In the genomic region with DNA sequence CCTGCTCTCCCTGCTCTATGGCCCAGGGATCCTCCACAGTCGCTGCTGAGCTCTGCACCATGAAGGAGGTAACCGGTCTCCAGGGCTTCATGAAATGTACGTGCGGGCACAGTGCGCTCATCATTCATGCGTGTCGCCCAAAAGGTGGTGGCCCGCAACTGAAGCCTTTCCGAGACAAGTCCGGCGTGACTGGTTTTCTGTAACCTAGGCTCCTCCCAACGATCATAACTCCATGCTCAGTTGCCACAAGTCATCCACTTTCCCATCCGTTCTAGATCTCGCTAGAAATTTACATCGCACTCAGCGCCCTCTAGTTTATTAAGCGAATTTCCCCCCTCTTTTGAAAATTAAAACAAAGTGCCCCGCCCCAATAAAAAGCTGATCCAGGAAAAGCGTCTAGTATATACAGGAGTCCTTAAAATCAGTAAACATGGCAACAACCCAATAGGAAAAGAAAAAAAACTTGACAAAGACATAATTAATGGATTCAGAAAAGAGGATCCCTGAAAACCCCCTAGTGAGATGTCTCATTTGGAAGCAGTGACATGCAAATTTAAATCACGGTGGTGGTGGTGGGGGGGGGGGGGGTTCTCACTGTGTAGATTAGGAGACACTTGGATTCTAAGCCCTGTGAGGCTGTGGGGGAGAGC, we compare ENCODE assay signal across 9 mouse cellular contexts. TPM values are rescaled to one million over a fixed set of nuclear protein-coding genes. Genes with fewer than 3 reads are reported as not detected.
A peak's percentile ranks its signal among the peaks of the same experiment; 100 is the strongest.
DNase-seq lines count a peak whose midpoint lies in the region; ATAC-seq and TF ChIP-seq lines count a peak whose summit lies in the region.
"Had no signal": no experiment of that assay in that cellular context is flagged by ENCODE, and none has a peak within 500 bp of the region (broad histone marks: within the 10 kb centered on the region; RNA-seq: fewer than 3 reads in every experiment).

No protein-coding gene starts in this region.

- peak overlapping the region; percentile 36 for H3K4me2 ChIP-seq in limb, embryonic 11.5 days (ENCODE audit: low read depth, severe bottlenecking)

- ATAC-seq in limb, embryonic 11.5 days (ENCODE audit: insufficient number of reproducible peaks, low FRiP score, low TSS enrichment, low read depth) = no peak
- ATAC-seq in erythroid progenitor cell, adult 5-6 weeks (replicated peaks; ENCODE audit: low FRiP score, poor library complexity, severe bottlenecking) = no peak

- 12% methylated on average over 20 of the region's 20 CpGs for WGBS in lung, adult 2 months
- 9% methylated on average over 20 of the region's 20 CpGs for WGBS in forebrain, embryonic 10.5 days
- 9% methylated on average over 20 of the region's 20 CpGs for WGBS in limb, embryonic 11.5 days
- 24% methylated on average over 20 of the region's 20 CpGs for WGBS in small intestine, adult 2 months
- 24% methylated on average over 20 of the region's 20 CpGs for WGBS in thymus, adult 2 months

- TF ChIP-seq POLR2A in lung, adult 2 months (IDR thresholded peaks at IDR 0.05; ENCODE audit: borderline replicate concordance, extremely low read depth, low read depth, low read length) = no peak
- no peak for TF ChIP-seq POLR2A in small intestine, adult 2 months (IDR thresholded peaks at IDR 0.05; ENCODE audit: low read depth, low read length)
- TF ChIP-seq POLR2A in thymus, adult 2 months (IDR thresholded peaks at IDR 0.05; ENCODE audit: control insufficient read depth, extremely low read depth, insufficient read depth, low read length, poor library complexity) = no peak

- no peak for TF ChIP-seq CTCF in lung, adult 2 months (IDR thresholded peaks at IDR 0.05; ENCODE audit: insufficient read depth, low read length)
- no peak for TF ChIP-seq CTCF in small intestine, adult 2 months (IDR thresholded peaks at IDR 0.05; ENCODE audit: extremely low read depth, insufficient read length, insufficient replicate concordance, low read depth, low read length)
- TF ChIP-seq CTCF in thymus, adult 2 months (IDR thresholded peaks at IDR 0.05; ENCODE audit: borderline replicate concordance, control insufficient read depth, extremely low read depth, insufficient read depth, low read length, poor library complexity) = no peak

- no peaks in the 10 kb centered on the region for H3K9me3 ChIP-seq in forebrain, embryonic 10.5 days
- H3K9me3 ChIP-seq in limb, embryonic 11.5 days (ENCODE audit: control insufficient read depth, low read length) = no peaks in the 10 kb centered on the region

- H3K36me3 ChIP-seq in forebrain, embryonic 10.5 days (replicated peaks) = no peaks in the 10 kb centered on the region
- H3K36me3 ChIP-seq in limb, embryonic 11.5 days (ENCODE audit: control insufficient read depth, insufficient read depth, low read length) = no peaks in the 10 kb centered on the region
- no peaks in the 10 kb centered on the region for H3K36me3 ChIP-seq in small intestine, adult 2 months (ENCODE audit: control insufficient read depth, insufficient read depth, low read length)
- H3K36me3 ChIP-seq in thymus, adult 2 months (ENCODE audit: control insufficient read depth, insufficient read depth, low read length) = no peaks in the 10 kb centered on the region

- no peak overlapping the region for H3K9ac ChIP-seq in limb, embryonic 11.5 days (ENCODE audit: low read length)

- peak overlapping the region; percentile 2 for H3K4me3 ChIP-seq in lung, adult 2 months (replicated peaks; ENCODE audit: extremely low read depth, low read depth, low read length)
- peak overlapping the region; percentile 23 for H3K4me3 ChIP-seq in forebrain, embryonic 10.5 days
- no peak overlapping the region for H3K4me3 ChIP-seq in limb, embryonic 11.5 days (ENCODE audit: low read depth, low read length)
- H3K4me3 ChIP-seq in small intestine, adult 2 months (ENCODE audit: low read depth, low read length) = peak overlapping the region; percentile 15; the same call in 1 of the 2 replicates
- H3K4me3 ChIP-seq in thymus, adult 2 months (ENCODE audit: control insufficient read depth, insufficient read depth, low read length) = no peak overlapping the region

- H3K4me1 ChIP-seq in lung, adult 2 months (ENCODE audit: control insufficient read depth, insufficient read depth, low read length) = peaks cover 12% of the 10 kb centered on the region
- H3K4me1 ChIP-seq in forebrain, embryonic 10.5 days = peaks cover 35% of the 10 kb centered on the region
- 0 out of 2 replicates have a peak, but pooled peaks cover 7% of the 10 kb centered on the region for H3K4me1 ChIP-seq in limb, embryonic 11.5 days (ENCODE audit: control insufficient read depth, insufficient read depth, low read length)
- peaks cover 6% of the 10 kb centered on the region for H3K4me1 ChIP-seq in small intestine, adult 2 months (ENCODE audit: control insufficient read depth, insufficient read depth, insufficient read length, low read length)
- H3K4me1 ChIP-seq in thymus, adult 2 months (replicated peaks; ENCODE audit: control insufficient read depth, insufficient read depth, low read length) = peaks cover 10% of the 10 kb centered on the region

- H3K27me3 ChIP-seq in forebrain, embryonic 10.5 days (ENCODE audit: poor library complexity, severe bottlenecking) = peaks cover 51% of the 10 kb centered on the region
- H3K27me3 ChIP-seq in limb, embryonic 11.5 days (ENCODE audit: control insufficient read depth, insufficient read depth, low read length) = peaks cover 5% of the 10 kb centered on the region; the same call in 1 of the 2 replicates
- no peaks in the 10 kb centered on the region for H3K27me3 ChIP-seq in small intestine, adult 2 months (ENCODE audit: control insufficient read depth, insufficient read depth, low read length)
- no peaks in the 10 kb centered on the region for H3K27me3 ChIP-seq in thymus, adult 2 months (ENCODE audit: control insufficient read depth, insufficient read depth, low read length)

- DNase-seq in lung, adult 2 months = no peak
- no peak for DNase-seq in lung, postnatal 14 days
- no peak for DNase-seq in forebrain, embryonic 10.5 days (ENCODE audit: extremely low spot score, low spot score)
- DNase-seq in limb, embryonic 11.5 days (ENCODE audit: low spot score) = no peak
- DNase-seq in thymus, adult 2 months = no peak
- DNase-seq in heart, adult 18-20 months = no peak
- DNase-seq: layer of hippocampus, adult 9-11 months had no signal

- H3K27ac ChIP-seq in forebrain, embryonic 10.5 days = no peak overlapping the region
- H3K27ac ChIP-seq in limb, embryonic 11.5 days (replicated peaks; ENCODE audit: low read depth, low read length) = no peak overlapping the region
- H3K27ac ChIP-seq in small intestine, adult 2 months (ENCODE audit: insufficient read depth, low read depth, low read length) = no peak overlapping the region
- H3K27ac ChIP-seq in thymus, adult 2 months (ENCODE audit: control insufficient read depth, insufficient read depth, low read length) = no peak overlapping the region

RNA-seq across cellular contexts. Expression of a gene that starts 28.2 kb away (rescaled TPM):
- 26.3 and 29.8 TPM in 2 replicates for polyA plus RNA-seq in lung, adult 2 months (2012; rRNA removed)
- polyA plus RNA-seq in forebrain, embryonic 10.5 days (2016; fragmentation: Nextera tagmentation; extraction: Ambion mirVana) = 32.1 and 36.4 TPM in 2 replicates
- 12.4 and 13.5 TPM in 2 replicates for polyA plus RNA-seq in limb, embryonic 11.5 days (2014; fragmentation: Nextera tagmentation; extraction: Ambion mirVana)
- 26.1 and 52.4 TPM in 2 replicates for polyA plus RNA-seq in small intestine, adult 2 months (2012; rRNA removed)
- 2.9 and 4.2 TPM in 2 replicates for polyA plus RNA-seq in thymus, adult 2 months (2012; rRNA removed)
- total RNA-seq in erythroid progenitor cell, adult 5-6 weeks (2015; ENCODE audit: low replicate concordance) = 4.3 and 10.9 TPM in 2 replicates
- 8.9 and 11.4 TPM in 2 replicates for total RNA-seq in erythroid progenitor cell, adult 5-6 weeks (2017; ENCODE audit: low replicate concordance)
- total RNA-seq in heart, adult 18-20 months (2021) = 1 to 10 TPM; 6.2 to 7.0 TPM

Comparison
In these comparisons a context has a peak if more than half of its experiments do, and no peak if none do; other contexts are left out.
1. H3K4me3 ChIP-seq: peak in lung, adult 2 months (single experiment), forebrain, embryonic 10.5 days (single experiment) and small intestine, adult 2 months (single experiment); none in limb, embryonic 11.5 days (single experiment) and thymus, adult 2 months (single experiment).